Mouse (Mus musculus) ovary, postnatal 36 days (tissue): ENCODE data around the gene Ect2.

Experiments
- DNase-seq: peaks from one replicate; pipeline ENCODE4 v3.0.0; 2022; ENCODE audit warnings: low spot score, mixed read lengths

Ect2 gene

DNA sequence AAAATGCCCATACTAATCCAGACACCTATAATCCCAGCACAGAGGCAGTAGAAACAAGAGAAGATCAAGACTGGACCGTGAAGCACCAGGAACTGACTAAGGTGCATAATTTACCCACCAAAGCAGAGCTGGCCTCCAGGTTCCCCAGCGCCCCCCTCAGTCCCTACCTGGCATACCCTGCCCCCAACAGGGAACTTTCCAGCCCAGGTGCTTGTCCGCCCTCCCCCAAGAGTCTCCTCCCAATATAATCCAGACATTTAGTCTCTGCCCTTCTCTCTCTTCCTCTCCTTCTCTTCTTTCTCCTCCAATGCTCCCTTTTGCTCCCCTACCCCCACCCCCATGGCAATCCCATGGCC lies 2.9 kb upstream of the Ect2 start:
- no peak for DNase-seq

DNA sequence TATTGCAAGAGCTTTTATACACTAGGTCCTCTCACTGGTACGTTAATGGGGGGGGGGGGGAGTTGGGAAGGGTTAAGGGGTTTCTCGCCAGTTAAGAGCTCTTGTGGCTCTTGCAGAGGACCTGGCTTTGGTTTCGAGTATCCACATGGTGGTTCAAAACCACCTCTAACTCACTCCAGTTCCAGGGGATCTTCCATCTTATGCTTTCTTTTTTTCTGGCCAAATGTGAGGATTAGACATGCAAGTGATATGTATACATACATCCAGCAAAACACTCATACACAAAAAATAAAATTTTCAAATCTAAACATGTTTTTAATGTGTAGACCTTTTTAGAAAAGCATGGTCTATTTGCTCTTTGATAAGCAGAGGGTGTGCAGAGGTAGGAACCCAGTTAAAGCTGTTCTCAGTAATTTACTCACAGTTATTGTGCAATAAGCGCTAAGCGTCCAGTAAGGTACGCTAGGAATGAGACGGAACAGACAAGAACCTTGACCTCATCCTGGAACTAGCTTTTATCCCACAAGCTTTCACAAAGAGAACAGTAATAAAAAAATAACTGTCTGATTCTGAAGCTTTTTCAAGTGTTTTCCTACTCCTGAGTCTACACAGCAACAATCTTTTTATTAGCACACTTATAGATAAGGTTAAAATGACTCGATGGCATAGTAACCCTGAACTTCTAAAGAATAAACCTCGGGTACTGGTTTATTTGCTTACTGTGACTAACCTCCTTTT lies 2.3 kb upstream of the Ect2 start:
- DNase-seq, result no peak

DNA sequence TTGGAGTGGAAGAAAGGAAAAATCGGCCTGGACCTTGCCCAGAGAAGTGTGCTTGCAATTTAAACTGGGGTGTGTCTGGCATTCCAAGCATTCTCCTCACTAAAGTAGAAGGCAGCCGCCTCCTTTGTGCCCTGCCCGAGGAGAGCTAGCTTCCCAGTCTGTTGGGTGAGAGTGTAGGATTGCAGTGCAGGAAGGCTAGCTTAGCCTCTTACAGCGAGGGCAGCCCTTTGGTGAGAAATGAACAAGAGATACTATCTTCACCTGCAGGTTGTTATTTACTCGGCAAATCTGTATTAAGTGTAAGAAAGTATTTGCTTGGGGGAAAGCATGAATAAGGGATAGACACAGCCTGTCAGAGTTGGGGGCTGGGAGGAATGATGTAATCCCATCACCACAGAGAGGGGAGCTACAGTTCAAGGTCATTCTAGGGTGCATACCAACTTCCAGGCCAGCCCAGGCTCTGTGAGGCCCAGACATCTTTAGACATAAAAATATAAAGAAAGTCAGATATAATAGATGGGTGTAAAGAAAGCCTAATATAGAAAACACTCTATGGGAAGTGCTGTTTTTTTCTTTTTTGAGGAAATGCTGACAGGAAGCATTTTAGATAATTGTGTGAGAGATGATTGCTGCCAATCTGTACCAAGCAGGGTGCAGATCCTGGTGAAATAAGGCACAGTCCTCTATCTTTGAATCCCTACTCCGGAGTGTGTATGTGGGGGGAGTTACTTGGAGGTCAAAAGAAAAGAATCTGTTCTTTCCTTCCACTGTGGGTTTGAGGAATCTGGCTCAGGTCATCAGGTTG lies 1.6 kb upstream of the Ect2 start:
- no peak for DNase-seq

DNA sequence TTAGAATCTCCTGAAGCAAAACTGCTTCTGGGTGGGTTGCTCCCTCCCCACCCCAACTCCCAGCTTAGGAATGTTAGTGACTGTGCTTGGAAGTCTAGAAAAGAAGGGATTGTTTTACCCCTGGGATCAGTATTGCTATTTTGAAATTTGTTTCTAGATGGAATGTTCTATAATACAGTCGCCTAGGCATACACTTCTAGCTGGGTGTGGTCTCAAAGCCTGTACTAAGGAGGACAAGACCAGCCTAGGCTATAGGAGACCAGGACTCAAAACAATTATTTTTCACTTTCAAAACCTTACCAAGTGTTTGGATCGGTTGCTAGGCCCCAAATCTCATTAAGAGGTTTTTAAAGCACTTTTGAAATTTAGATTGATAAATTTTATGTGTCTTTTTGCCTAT lies 602 bp upstream of the Ect2 start:
- DNase-seq, result no peak

DNA sequence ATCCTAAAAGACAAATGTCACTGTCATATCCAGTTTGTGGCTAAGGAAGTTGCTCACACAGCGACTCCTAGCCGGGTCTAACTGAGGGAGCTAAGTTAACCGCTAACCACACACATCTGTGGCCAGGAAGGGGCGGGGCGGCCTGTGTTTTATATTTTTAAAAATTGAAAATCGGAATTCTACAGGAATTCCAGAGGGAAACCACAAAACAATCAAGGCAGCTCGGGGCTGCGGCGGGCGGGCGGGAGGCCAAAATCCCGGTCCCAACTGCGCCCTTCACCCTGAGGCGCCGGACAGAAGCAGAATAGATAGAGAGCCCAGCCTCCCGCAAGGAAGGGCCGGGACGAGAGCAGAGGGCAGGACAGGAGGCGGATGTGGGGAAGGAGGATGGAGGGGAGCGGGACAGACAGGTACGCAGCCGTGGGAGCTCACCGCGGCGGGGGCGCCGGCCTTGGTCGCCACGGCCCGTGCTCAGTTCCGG lies 447 bp downstream of the Ect2 start:
- no peak for DNase-seq

DNA sequence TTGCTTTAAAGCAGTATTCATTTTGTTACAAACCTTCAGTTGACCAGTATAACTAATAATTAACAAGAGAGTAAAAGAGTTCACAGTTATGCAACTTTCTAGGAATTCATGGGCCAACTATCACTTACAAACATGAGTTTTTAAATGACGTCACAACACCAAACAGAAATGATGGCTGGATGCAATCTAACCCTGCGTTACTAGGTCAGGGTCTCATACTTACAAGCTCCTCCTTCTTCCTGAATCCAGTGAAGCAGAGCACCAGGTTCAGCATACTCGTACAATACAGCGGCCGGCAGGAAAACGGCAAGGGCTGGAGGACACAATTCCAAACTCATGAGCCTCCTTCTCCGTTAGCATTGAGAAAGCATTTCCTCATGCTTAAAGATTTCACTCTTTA lies 7.9 kb downstream of the Ect2 start:
- no peak for DNase-seq

DNA sequence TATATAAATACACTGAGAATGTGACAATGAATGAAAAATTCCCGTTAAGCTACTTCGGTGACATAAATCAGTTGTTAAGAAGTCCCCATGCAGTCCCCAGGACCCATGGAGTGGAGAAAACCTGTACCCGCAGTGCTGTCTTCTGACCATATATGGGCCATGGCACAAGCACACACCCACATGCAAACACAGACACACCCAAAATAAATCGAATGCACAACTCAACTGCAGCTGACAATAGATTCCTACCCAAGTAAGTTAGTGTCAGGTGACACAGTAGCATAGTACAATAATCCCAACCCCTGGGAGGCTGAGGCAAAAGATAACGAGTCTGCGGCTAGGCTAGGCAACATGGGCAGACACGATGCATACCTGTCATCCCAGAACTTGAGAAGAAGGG lies 10.1 kb downstream of the Ect2 start:
- DNase-seq, result no peak

DNA sequence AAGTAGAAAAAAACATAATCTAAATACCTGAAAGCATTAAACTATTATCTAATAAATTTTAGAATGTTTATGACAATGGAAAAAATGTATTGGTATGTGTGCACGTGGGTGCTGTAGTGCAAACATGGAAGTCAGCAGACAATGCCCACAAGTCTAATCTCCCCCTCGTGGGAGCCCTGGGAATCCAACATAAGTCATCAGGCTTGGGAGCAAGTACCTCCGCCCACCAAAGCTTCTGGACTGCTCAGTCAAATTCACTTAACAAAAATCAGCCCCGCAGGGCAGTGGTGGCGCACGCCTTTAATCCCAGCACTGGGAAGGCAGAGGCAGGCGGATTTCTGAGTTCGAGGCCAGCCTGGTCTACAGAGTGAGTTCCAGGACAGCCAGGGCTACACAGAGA lies 13.6 kb downstream of the Ect2 start:
- no peak for DNase-seq

DNA sequence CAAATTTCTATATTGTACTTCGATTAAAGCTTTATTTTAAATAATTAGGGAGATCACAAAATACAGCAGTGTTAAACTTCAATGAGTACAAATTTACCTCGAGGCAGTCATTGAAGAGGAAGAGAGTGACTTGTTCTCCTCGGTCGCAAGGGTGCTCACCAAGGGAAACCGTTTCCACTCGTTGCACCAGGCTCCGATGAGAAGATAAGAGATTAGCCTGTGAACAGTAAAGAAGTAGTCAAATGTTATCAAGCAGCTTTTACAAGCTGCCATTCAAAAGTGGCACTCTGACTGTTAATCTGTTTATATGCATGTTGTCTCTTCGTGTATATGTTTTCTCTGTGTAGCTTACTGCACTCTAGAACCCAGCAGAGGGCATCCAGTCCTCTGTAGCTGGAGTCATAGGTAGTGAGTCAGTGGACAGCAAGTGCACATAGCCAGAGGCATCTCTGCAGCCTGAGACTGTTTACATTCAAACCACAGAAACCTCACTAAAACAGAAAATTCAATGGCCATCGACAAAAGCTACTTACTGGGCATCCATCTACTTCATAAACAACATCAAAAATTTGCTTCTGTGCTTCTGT lies 31.7 kb downstream of the Ect2 start:
- DNase-seq, result no peak

DNA sequence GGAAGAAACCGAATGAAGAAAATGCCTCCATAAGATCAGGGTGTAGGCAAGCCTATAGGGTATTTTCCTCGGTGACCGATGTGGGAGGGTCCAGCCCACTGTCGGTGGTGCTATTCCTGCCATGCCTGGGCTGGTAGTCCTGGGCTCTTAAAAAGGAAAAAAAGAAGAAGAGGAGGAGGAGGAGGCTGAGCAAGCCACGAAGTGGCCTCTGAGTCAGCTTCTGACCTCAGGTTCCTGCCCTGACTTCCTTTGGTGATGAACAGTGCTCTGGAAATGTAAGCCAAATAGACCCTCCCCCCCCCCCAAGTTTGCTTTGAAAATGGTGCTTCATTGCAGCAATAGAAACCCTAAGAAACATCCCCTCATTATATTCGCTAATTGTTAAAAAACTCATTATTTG lies 32.7 kb downstream of the Ect2 start:
- DNase-seq, result no peak

DNA sequence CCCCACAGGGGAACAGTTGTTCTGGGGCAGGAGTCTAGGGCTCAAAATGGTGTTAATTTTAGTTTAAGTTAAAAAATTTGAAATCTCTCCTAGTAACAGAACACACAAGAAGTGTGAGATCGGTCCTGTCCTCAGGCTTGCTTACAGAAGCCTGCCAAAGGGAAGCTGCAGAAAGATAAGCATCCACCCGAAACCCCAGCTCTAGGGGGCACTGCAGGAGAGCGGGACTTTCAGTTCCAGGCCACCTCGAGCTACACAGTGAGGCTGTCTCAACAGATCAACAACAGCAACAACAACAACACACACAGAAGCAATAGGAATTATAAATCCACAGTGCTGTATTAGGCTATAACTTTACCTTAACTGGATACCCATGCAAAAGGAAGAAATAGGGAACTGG lies 35.5 kb downstream of the Ect2 start:
- no peak for DNase-seq

DNA sequence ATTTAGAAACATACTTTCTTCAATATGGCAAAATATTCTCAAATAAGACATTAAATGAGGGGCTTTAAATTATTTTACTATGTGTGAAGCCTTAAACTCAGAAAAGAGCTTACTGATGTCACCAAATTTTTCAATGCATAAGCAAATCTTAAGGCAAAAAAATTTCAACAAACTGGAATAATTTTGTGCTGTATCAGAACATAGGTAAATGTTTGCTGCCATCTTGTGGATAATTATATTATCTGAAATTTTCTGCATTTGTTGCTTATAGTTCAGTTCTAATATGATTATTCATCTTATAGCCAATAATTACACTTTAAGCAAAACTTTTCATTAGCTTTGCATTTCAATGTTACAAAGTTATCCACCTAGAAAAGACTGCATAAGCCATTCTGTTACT lies 42.8 kb downstream of the Ect2 start:
- DNase-seq, result no peak

DNA sequence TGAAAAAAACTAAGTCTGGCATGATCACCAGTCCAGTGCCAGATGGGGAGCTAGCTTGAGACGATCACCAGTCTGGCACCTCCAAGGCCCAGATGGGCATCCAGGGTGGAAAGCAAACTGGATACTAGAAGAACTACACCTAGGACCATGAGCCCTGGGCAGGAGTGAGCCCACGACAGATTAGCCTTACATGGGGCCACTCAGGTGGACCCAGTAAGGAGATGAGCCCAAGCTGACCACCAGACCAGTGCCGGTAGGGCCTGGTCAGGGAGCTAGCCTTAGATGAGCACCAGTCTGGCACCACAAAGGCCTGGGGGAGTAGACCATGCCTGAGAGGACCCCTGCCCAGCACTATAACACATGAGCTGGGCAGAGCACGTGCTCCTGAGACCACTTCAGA lies 44.6 kb downstream of the Ect2 start:
- no peak for DNase-seq

DNA sequence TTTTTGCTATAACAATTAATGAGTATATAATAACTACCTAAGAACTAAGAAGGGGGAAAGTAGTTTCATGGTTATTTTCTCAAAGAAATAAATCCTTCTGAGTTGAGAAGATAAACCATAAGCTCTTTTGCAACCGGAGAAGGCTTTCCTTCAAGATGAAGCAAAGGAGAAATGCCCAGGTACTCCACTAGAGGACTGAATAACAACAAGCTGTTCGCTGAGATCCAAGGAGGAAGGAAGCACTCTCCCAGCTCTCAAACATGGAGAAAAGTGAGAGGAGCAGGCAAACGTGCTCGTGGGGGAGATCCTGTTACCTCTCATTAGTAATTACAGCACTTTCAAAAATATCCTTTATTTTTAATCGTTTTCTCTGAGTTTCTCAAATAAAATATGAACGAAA lies 46.5 kb downstream of the Ect2 start:
- no peak for DNase-seq

DNA sequence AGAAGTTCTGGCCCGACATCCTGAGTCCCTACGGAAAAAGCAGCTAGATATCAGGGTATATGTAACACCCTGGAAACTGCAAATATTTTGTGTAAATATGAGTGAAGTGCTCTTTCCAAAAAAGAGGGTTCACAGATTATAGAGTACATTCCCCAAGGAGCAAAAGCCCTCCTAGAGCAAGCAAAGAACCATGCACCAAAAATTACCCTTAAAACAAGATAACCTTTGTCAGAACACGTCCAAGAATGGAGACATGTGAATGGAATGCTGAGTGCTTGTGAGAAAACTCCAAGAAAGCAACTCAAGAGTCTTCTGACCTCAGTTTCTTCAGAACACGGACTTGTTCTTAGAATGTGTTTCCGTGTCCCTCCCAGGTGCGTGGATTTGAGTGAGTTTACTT lies 50.7 kb downstream of the Ect2 start:
- no peak for DNase-seq

DNA sequence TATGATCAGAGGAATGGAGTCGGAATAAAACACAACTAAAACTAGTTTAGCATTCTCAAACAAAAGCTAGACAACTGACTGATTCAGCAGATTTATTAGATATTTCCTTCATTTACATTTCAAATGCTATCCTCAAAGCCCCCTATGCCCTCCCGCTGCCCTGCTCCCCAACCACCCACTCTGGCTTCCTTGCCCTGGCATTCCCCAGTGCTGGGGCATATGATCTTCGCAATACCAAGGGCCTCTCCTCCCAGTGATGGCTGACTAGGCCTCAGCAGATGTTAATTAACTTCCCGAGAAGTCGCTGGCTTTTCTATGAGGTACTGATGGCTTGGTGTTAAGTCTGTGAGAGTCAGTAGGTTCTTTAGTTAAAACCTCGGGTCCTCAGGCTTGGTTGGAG lies 55.0 kb downstream of the Ect2 start:
- DNase-seq, result no peak

DNA sequence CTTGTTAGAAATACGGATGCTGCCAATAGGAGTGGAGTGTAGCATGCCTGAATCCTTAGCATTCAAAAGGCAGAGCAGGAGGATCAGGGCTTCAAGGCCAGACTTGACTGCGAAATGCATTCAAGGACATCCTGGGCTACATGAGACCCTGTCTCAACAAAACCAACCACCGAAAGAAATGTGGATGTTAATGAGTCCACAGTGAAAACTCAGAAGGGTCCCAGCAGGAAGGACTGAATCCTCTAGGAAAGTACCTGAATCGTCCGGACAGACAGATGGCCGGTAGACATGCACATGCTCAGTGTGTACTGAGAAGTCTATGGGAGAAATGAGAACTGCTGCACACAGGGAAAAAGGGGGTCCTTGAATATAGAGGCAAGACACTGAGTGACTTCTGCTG lies 67.5 kb downstream of the Ect2 start:
- DNase-seq, result no peak

DNA sequence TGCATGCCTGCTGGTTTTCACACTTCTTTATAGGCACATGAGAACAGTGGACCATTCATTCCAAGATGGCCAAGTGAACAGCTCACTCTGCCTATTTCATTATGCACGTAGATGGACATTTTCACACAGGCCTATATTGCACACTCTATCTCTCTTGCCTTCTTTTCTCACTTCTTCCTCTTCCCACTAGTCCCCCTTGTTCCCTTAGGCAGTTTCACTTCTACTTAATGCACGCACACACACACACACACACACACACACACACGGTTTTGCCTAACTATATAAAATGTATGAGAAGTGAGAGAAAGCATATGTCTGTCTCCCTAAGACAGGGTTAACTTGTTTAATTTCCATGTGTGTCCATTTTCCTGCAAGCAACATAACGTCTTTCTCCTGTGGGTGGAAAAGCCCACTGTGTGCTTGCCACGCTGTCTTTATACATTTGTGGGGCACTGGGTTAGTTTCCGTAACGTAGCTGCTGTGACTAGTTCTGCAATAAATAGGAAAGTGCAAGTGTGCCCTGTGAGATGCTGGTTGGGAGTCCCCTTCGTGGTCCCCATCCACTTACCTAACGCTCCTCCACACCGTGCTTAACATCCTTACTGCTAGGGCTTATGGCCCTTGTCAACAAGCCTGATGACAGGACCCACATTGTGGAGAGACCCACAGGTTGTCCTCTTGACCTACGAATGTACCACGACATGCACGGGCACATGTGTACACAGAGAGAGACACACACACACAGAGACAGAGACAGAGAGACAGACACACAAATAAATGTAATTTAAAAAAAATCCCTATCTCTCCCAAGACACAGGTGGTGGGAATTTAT lies 72.2 kb downstream of the Ect2 start:
- no peak for DNase-seq

DNA sequence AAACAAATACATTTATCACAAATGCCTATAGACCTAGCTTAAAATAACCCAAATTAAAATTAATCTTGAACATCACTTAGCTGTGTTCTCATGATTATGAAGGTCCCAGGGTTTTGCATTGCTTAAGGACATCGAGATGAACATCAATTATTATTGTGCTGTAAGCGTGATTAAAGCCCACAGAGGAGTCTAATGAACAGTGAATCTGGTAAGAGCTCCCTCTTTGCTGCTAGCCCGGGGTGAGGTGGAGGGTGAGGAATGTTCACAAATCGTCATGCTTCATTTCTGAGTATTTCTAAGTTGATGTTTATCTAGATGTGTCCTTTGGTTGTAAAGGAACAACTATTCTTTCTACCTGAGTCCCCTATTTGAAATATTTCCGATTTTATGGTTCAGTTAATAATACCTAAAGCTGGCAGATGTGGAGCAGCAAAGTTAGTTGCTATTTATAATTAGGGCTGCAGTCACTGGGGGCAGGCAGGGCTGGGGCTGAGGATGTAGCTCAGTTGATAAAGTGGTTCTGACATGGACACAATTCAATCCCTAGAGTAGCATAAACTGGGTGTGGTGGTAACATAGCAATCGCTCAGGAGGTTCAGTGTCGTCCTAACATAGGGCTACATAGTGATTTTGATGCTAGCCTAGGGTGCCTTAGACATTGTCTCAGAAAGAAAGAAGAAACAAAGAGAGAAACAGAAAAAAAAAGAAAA lies 73.5 kb downstream of the Ect2 start:
- DNase-seq, result no peak

DNA sequence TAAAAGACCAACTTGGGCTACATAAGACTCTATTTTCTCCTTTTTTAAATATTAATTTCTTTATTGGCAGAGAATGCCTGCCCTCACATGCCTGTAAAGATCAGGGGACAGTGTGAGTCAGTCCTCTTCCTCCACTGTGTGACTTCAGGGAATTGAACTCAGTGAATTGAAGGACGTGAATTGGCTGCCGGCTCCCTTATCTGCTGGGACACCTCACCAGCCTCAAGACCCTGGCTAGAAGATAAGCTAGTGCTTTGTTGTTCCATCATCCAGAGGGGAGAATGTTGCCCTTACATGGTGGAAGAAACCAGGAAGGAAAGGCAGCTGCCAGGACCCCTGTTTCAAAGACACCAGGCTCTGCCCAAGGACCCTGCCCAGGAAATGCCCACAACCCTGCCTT lies 79.8 kb downstream of the Ect2 start:
- DNase-seq, result no peak

DNA sequence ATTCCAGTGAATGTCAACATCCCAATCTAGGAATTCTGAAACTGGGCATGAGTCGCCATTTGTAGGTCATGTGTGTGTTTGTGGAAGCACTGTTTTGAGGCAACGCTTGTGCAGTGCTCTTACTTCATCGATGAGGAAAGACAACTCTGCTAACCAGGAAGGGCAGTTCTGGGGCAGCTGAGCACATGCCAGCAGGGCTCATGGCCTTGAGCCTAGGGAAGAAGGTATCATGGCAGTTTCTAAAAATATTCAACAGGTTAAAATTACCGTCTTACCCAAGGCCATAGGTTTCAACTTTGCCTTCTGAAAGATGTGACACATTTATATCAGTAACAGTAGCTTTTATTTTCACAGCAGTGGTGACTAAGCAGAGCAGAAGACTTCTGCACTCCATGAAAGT lies 82.0 kb downstream of the Ect2 start:
- no peak for DNase-seq

DNA sequence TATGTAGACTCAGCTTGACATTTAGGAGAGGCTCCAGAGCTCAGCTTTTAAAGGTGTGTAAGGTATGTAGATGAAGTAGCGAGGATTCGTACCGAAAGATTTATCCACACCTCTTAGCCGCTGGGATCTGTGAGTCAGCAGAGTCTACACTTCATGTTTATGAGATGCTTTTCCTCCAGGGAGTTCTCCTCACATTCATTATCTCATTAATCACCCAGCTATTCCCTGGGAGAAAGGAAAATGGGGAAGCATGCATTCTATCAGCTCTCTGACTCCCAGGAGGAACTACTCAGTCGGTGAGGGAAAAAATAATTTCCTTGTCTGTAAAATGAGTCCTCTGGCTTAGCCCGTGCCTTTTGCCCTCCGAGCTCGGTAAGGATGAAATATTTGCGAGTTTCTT lies 83.3 kb downstream of the Ect2 start:
- no peak for DNase-seq
